Mouse (Mus musculus) telencephalon, adult 2 months (tissue): Measurements from ENCODE around the gene Tenm4.

ENCODE experiments used
- DNase-seq: peaks from one replicate; pipeline ENCODE4 v3.0.0-alpha.2; 2011; ENCODE audit warnings: low read depth, low spot score

Gene Tenm4

GRCm38 (mm10) chr7:96340826-96341225, 169.8 kb downstream of the Tenm4 start:
- peak; percentile 32 for DNase-seq

GRCm38 (mm10) chr7:96341479-96341878, 170.4 kb downstream of the Tenm4 start:
- no peak for DNase-seq

GRCm38 (mm10) chr7:96342996-96343395, 171.9 kb downstream of the Tenm4 start:
- no peak for DNase-seq

- DNase-seq: no peak
Measured at GRCm38 (mm10) chr7:96343667-96344066, 172.6 kb downstream of the Tenm4 start.

- no peak for DNase-seq
Measured at GRCm38 (mm10) chr7:96352671-96353070, 181.6 kb downstream of the Tenm4 start.

- DNase-seq: no peak
Measured at GRCm38 (mm10) chr7:96356285-96356811, 185.3 kb downstream of the Tenm4 start.

GRCm38 (mm10) chr7:96357550-96357949, 186.5 kb downstream of the Tenm4 start:
- no peak for DNase-seq

GRCm38 (mm10) chr7:96363311-96363710, 192.3 kb downstream of the Tenm4 start:
- no peak for DNase-seq

- DNase-seq: peak; percentile 53
Measured at GRCm38 (mm10) chr7:96369947-96370346, 198.9 kb downstream of the Tenm4 start.

- no peak for DNase-seq
Measured at GRCm38 (mm10) chr7:96374004-96374663, 203.1 kb downstream of the Tenm4 start.

GRCm38 (mm10) chr7:96375507-96375906, 204.5 kb downstream of the Tenm4 start:
- DNase-seq: no peak

GRCm38 (mm10) chr7:96383686-96384528, 212.9 kb downstream of the Tenm4 start:
- DNase-seq: peak; percentile 49

- no peak for DNase-seq
Measured at GRCm38 (mm10) chr7:96384726-96385500, 213.9 kb downstream of the Tenm4 start.

- no peak for DNase-seq
Measured at GRCm38 (mm10) chr7:96385850-96386249, 214.8 kb downstream of the Tenm4 start.

- DNase-seq: no peak
Measured at GRCm38 (mm10) chr7:96390034-96390670, 219.1 kb downstream of the Tenm4 start.

GRCm38 (mm10) chr7:96390894-96391293, 219.8 kb downstream of the Tenm4 start:
- DNase-seq: no peak

- DNase-seq: no peak
Measured at GRCm38 (mm10) chr7:96391797-96392472, 220.9 kb downstream of the Tenm4 start.

GRCm38 (mm10) chr7:96392600-96392999, 221.6 kb downstream of the Tenm4 start:
- no peak for DNase-seq

- DNase-seq: no peak
Measured at GRCm38 (mm10) chr7:96397940-96398339, 226.9 kb downstream of the Tenm4 start.

GRCm38 (mm10) chr7:96400411-96400810, 229.4 kb downstream of the Tenm4 start:
- no peak for DNase-seq
